In genomic region chr16:6807835-6808234, GRCm38 (mm10) we compare ENCODE assay signal across 17 mouse cellular contexts.
A peak's percentile ranks its signal among the peaks of the same experiment; 100 is the strongest.
DNase-seq lines count a peak whose midpoint lies in the region; ATAC-seq and TF ChIP-seq lines count a peak whose summit lies in the region.
"Had no signal": no experiment of that assay in that cellular context is flagged by ENCODE, and none has a peak within 500 bp of the region (broad histone marks: within the 10 kb centered on the region; RNA-seq: fewer than 3 reads in every experiment).

No protein-coding gene starts in this region.

- intact Hi-C loops in heart, adult 2 months (cut with DNase I), result no loop called here

- H3K27me3 ChIP-seq in forebrain, embryonic 14.5 days (replicated peaks; ENCODE audit: control insufficient read depth, insufficient read depth, low read length), result no peaks in the 10 kb centered on the region
- no peaks in the 10 kb centered on the region for H3K27me3 ChIP-seq in forebrain, embryonic 12.5 days
- no peaks in the 10 kb centered on the region for H3K27me3 ChIP-seq in heart, adult 2 months (ENCODE audit: control insufficient read depth, insufficient read depth, low read length)
- H3K27me3 ChIP-seq: embryonic facial prominence, embryonic 12.5 days had no signal

- 69% methylated on average over 2 of the region's 2 CpGs for WGBS in forebrain, embryonic 14.5 days
- WGBS in forebrain, embryonic 12.5 days, result 78% methylated on average over 2 of the region's 2 CpGs
- WGBS in heart, adult 2 months, result 70% methylated on average over 2 of the region's 2 CpGs

- no peak overlapping the region for H3K9ac ChIP-seq in forebrain, embryonic 14.5 days (ENCODE audit: low read length)
- H3K9ac ChIP-seq in forebrain, embryonic 12.5 days, result no peak overlapping the region
- no peak overlapping the region for H3K9ac ChIP-seq in heart, adult 2 months (ENCODE audit: low read depth, low read length)
- H3K9ac ChIP-seq: embryonic facial prominence, embryonic 12.5 days; hindbrain, embryonic 14.5 days had no signal

- H3K4me1 ChIP-seq in forebrain, embryonic 14.5 days (ENCODE audit: control insufficient read depth, insufficient read depth, low read length), result no peaks in the 10 kb centered on the region
- H3K4me1 ChIP-seq in forebrain, embryonic 12.5 days, result no peaks in the 10 kb centered on the region
- H3K4me1 ChIP-seq in heart, adult 2 months (ENCODE audit: control insufficient read depth, insufficient read depth, low read length), result no peaks in the 10 kb centered on the region
- H3K4me1 ChIP-seq: embryonic facial prominence, embryonic 12.5 days; hindbrain, embryonic 10.5 days had no signal

- H3K36me3 ChIP-seq in forebrain, embryonic 14.5 days (ENCODE audit: control insufficient read depth, insufficient read depth, low read length), result no peaks in the 10 kb centered on the region
- H3K36me3 ChIP-seq in forebrain, embryonic 12.5 days (replicated peaks), result no peaks in the 10 kb centered on the region
- H3K36me3 ChIP-seq in heart, adult 2 months (ENCODE audit: control insufficient read depth, insufficient read depth, low read length), result no peaks in the 10 kb centered on the region
- H3K36me3 ChIP-seq: embryonic facial prominence, embryonic 12.5 days; hindbrain, embryonic 10.5 days had no signal

- no peak for TF ChIP-seq CTCF in heart, adult 2 months (IDR thresholded peaks at IDR 0.05)

- ATAC-seq in forebrain, embryonic 14.5 days, result no peak
- ATAC-seq in forebrain, embryonic 12.5 days (ENCODE audit: low FRiP score), result no peak
- ATAC-seq in inflammation-experienced regulatory T-cells, adult 6 months, result no peak
- ATAC-seq: intestine, embryonic 16.5 days had no signal

- no peak overlapping the region for H3K4me3 ChIP-seq in forebrain, embryonic 14.5 days (ENCODE audit: low read depth, low read length)
- H3K4me3 ChIP-seq in forebrain, embryonic 12.5 days (replicated peaks), result no peak overlapping the region
- H3K4me3 ChIP-seq in heart, adult 2 months, result no peak overlapping the region
- H3K4me3 ChIP-seq: embryonic facial prominence, embryonic 12.5 days; hindbrain, embryonic 10.5 days had no signal

- no peak overlapping the region for H3K4me2 ChIP-seq in forebrain, embryonic 14.5 days (ENCODE audit: low read length)
- H3K4me2 ChIP-seq in forebrain, embryonic 12.5 days, result no peak overlapping the region
- H3K4me2 ChIP-seq: embryonic facial prominence, embryonic 12.5 days; heart, embryonic 11.5 days; hindbrain, embryonic 14.5 days had no signal

- no peaks in the 10 kb centered on the region for H3K79me2 ChIP-seq in heart, adult 2 months (replicated peaks; ENCODE audit: control insufficient read depth, insufficient read depth, low read length)

- no peak for TF ChIP-seq POLR2A in heart, adult 2 months (IDR thresholded peaks at IDR 0.05; ENCODE audit: insufficient read depth, low read depth, low read length)

- no peak overlapping the region for H3K27ac ChIP-seq in forebrain, embryonic 14.5 days (ENCODE audit: low read depth, low read length)
- no peak overlapping the region for H3K27ac ChIP-seq in forebrain, embryonic 12.5 days
- H3K27ac ChIP-seq in heart, adult 2 months, result no peak overlapping the region
- H3K27ac ChIP-seq: embryonic facial prominence, embryonic 12.5 days; hindbrain, embryonic 10.5 days; hindbrain, embryonic 14.5 days had no signal

- no peaks in the 10 kb centered on the region for H3K9me3 ChIP-seq in forebrain, embryonic 14.5 days (replicated peaks; ENCODE audit: control insufficient read depth, low read length)
- no peaks in the 10 kb centered on the region for H3K9me3 ChIP-seq in forebrain, embryonic 12.5 days
- H3K9me3 ChIP-seq: embryonic facial prominence, embryonic 12.5 days; hindbrain, embryonic 10.5 days had no signal

- peak; percentile 46 for DNase-seq in forebrain, embryonic 14.5 days (ENCODE audit: low spot score)
- peak; percentile 81 for DNase-seq in brain, adult 2 months (ENCODE audit: low read depth, low spot score)
- DNase-seq in cerebellum, adult 11 months, result peak; percentile 14
- peak; percentile 68 for DNase-seq in cerebellum, adult 9-10 months
- DNase-seq in layer of hippocampus, postnatal 25 days (ENCODE audit: extremely low spot score in 1 of 2, low spot score in 1 of 2), result no peak
- no peak for DNase-seq in heart, adult 2 months
- DNase-seq: adrenal gland, postnatal 10 days; gastrocnemius, postnatal 36 days; heart, adult 18-20 months; kidney, adult 2 months had no signal

- TF ChIP-seq EP300 in heart, adult 2 months (IDR thresholded peaks at IDR 0.05; ENCODE audit: insufficient read depth, low read depth, low read length), result no peak

Comparison
In these comparisons a context has a peak if more than half of its experiments do, and no peak if none do; other contexts are left out.
1. DNase-seq: peak in forebrain, embryonic 14.5 days (single experiment), brain, adult 2 months (single experiment), cerebellum, adult 11 months (single experiment) and cerebellum, adult 9-10 months (single experiment); none in layer of hippocampus, postnatal 25 days (0 of 2) and heart, adult 2 months (0 of 2).